Mouse (Mus musculus): Measurements from ENCODE around the gene Nxpe3.

Nxpe3 gene

GRCm38 (mm10) chr16:55894893-55895650, at the start of gene Nxpe3:
Gene Nxpe3, minus strand, starts transcription at chr16:55895285.
- peak; percentile 89 for DNase-seq

GRCm38 (mm10) chr16:55940781-55941180, 45.7 kb upstream of the Nxpe3 start:
- no peak for DNase-seq

- no peak for DNase-seq
Observed at GRCm38 (mm10) chr16:55939703-55940102, 44.6 kb upstream of the Nxpe3 start.

GRCm38 (mm10) chr16:55938761-55939160, 43.7 kb upstream of the Nxpe3 start:
- DNase-seq = no peak

GRCm38 (mm10) chr16:55934453-55935037, 39.5 kb upstream of the Nxpe3 start, which contains the start of gene Cep97:
Gene Cep97, minus strand, starts transcription at chr16:55934855.
- DNase-seq = peak; percentile 89

GRCm38 (mm10) chr16:55933681-55934343, 38.7 kb upstream of the Nxpe3 start:
- no peak for DNase-seq

GRCm38 (mm10) chr16:55924010-55924409, 28.9 kb upstream of the Nxpe3 start:
- DNase-seq = no peak

- DNase-seq = no peak
Observed at GRCm38 (mm10) chr16:55922079-55922478, 27.0 kb upstream of the Nxpe3 start.

- DNase-seq = no peak
Observed at GRCm38 (mm10) chr16:55914716-55915115, 19.6 kb upstream of the Nxpe3 start.

GRCm38 (mm10) chr16:55910208-55910793, 15.2 kb upstream of the Nxpe3 start:
- DNase-seq = no peak

GRCm38 (mm10) chr16:55906928-55907679, 12.0 kb upstream of the Nxpe3 start:
- DNase-seq = no peak

- no peak for DNase-seq
Observed at GRCm38 (mm10) chr16:55905370-55905769, 10.3 kb upstream of the Nxpe3 start.

- DNase-seq = no peak
Observed at GRCm38 (mm10) chr16:55901839-55902756, 7.0 kb upstream of the Nxpe3 start.

- DNase-seq = peak; percentile 19
Observed at GRCm38 (mm10) chr16:55898385-55899002, 3.4 kb upstream of the Nxpe3 start.

GRCm38 (mm10) chr16:55895651-55896095, 588 bp upstream of the Nxpe3 start:
- DNase-seq = no peak

- peak; percentile 23 for DNase-seq
Observed at GRCm38 (mm10) chr16:55894536-55894892, 571 bp downstream of the Nxpe3 start.

- DNase-seq = no peak
Observed at GRCm38 (mm10) chr16:55893410-55894107, 1.5 kb downstream of the Nxpe3 start.

- DNase-seq = no peak
Observed at GRCm38 (mm10) chr16:55892484-55892883, 2.6 kb downstream of the Nxpe3 start.

- no peak for DNase-seq
Observed at GRCm38 (mm10) chr16:55891346-55891745, 3.7 kb downstream of the Nxpe3 start.

- DNase-seq = no peak
Observed at GRCm38 (mm10) chr16:55890346-55891136, 4.5 kb downstream of the Nxpe3 start.
